Mouse (Mus musculus): ENCODE measurements at regions not wholly inside any gene's neighbourhood (a gene's known extent, or its start where the extent isn't known, plus 50 kb on each side); places are given as distances from the start of the nearest gene placed in this dataset.

DNA sequence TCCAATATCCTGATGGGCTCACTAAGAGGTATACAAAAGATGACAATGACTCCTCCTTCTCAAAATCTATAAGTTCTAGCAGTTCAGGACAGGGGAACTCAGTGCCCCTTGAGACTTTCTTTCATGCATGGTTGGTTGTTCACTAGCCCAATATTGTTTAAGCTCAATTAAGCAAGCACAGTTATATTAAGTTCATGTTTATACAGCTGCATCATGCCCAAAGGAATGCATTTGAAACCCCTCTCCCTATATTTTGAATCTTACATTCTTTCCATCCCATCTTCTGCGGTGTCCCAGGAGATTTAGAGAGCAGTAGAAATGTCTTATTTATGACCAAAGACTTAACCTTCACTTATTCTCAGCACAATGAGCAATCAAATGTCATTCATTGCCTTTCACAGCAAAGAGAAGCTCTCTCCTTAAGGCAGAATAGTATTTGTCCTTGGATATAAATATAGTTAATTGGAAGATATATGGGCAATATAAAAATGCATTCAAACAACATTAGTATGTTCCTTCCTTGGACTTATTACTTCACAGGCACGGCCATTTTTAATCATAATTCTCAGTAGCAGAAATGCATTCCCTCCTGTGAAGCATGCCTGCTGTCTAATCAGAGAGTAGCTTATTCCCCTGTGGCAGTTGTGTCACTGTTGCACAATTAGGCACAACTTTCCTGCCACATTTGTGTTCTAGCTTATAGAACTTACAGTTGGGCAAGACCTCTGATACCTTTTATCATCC is 455.8 kb upstream of the N6amt1 start:
- ATAC-seq (ENCODE audit: insufficient number of reproducible peaks, low FRiP score, low TSS enrichment, low read depth): no peak
- Histone ChIP-seq H3K4me2 (replicated peaks) (no peak overlapping the region), H3K27me3 (no peaks in the 10 kb centered on the region), H3K9ac (no peak overlapping the region), H3K9me3 (replicated peaks) (no peaks in the 10 kb centered on the region), H3K4me3 (replicated peaks) (no peak overlapping the region), H3K27ac (replicated peaks) (no peak overlapping the region), H3K36me3 (no peaks in the 10 kb centered on the region), H3K4me1 (no peaks in the 10 kb centered on the region)
- 72% methylated on average over 2 of the region's 2 CpGs for WGBS

GRCm38 (mm10) chr16:86894982-86895381 is 459.0 kb upstream of the N6amt1 start:
- Histone ChIP-seq H3K27ac (replicated peaks) (no peak overlapping the region), H3K4me3 (replicated peaks) (no peak overlapping the region), H3K27me3 (no peaks in the 10 kb centered on the region), H3K4me1 (no peaks in the 10 kb centered on the region), H3K4me2 (replicated peaks) (no peak overlapping the region), H3K9me3 (replicated peaks) (no peaks in the 10 kb centered on the region), H3K9ac (no peak overlapping the region), H3K36me3 (no peaks in the 10 kb centered on the region)
- ATAC-seq (ENCODE audit: insufficient number of reproducible peaks, low FRiP score, low TSS enrichment, low read depth): no peak
- 81% methylated on average over 3 of the region's 3 CpGs for WGBS

DNA sequence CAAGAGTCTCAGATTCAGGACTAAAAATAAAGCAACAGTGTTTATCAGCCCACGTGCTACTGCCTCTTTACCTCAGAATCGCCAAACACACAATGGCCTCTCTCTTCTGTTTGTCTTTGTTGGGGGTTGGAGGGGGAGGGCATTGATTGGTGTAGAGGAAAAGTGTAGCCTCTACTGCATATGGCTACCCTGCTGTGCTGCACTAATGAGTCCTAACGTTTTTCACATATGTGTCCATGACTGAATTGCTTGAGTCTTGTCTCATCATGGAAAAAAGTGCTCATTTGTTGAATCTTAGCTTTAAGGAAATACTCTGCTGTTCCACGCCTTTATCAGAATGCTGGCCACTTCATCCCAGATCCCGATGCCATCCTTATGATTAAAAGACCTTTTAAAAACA is 459.7 kb upstream of the N6amt1 start:
- WGBS: 68% methylated on average over 5 of the region's 5 CpGs
- no peaks in the 10 kb centered on the region for H3K27me3 ChIP-seq
- H3K36me3 ChIP-seq: no peaks in the 10 kb centered on the region
- H3K9ac ChIP-seq: no peak overlapping the region
- H3K4me3 ChIP-seq (replicated peaks): no peak overlapping the region
- H3K27ac ChIP-seq (replicated peaks): no peak overlapping the region
- no peaks in the 10 kb centered on the region for H3K4me1 ChIP-seq
- H3K9me3 ChIP-seq (replicated peaks): no peaks in the 10 kb centered on the region
- no peak overlapping the region for H3K4me2 ChIP-seq (replicated peaks)
- no peak for ATAC-seq (ENCODE audit: insufficient number of reproducible peaks, low FRiP score, low TSS enrichment, low read depth)

DNA sequence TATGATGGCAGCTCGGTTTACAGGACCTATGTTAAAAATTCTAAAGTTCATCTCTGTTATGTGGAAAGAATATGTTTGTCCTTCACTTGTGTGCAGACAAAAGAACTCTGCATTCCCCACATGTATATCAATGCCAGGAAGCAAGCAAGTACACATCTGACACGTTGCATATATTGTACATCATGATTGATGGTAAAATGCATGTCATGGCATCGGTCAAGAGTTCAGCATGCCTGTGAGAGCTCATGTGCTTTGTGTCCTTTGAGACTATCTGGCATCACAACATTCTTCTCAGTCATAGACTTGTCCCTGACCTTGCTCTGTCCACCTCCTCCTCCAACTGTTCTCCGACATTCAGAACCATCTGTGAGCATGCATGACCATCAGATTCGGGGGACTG is 465.6 kb upstream of the N6amt1 start:
- Histone ChIP-seq H3K4me1 (no peaks in the 10 kb centered on the region), H3K4me3 (replicated peaks) (no peak overlapping the region), H3K4me2 (replicated peaks) (no peak overlapping the region), H3K9ac (no peak overlapping the region), H3K27me3 (no peaks in the 10 kb centered on the region), H3K36me3 (no peaks in the 10 kb centered on the region), H3K9me3 (replicated peaks) (no peaks in the 10 kb centered on the region), H3K27ac (replicated peaks) (no peak overlapping the region)
- ATAC-seq (ENCODE audit: insufficient number of reproducible peaks, low FRiP score, low TSS enrichment, low read depth): no peak
- WGBS: 85% methylated on average over 5 of the region's 5 CpGs

- Histone ChIP-seq H3K4me1 (no peaks in the 10 kb centered on the region), H3K27me3 (no peaks in the 10 kb centered on the region), H3K4me3 (replicated peaks) (no peak overlapping the region), H3K36me3 (no peaks in the 10 kb centered on the region), H3K27ac (replicated peaks) (no peak overlapping the region), H3K4me2 (replicated peaks) (no peak overlapping the region), H3K9ac (no peak overlapping the region), H3K9me3 (replicated peaks) (no peaks in the 10 kb centered on the region)
- ATAC-seq (ENCODE audit: insufficient number of reproducible peaks, low FRiP score, low TSS enrichment, low read depth): no peak
- 60% methylated on average over 4 of the region's 4 CpGs for WGBS
Measured at GRCm38 (mm10) chr16:86887605-86888004, 466.4 kb upstream of the N6amt1 start.

GRCm38 (mm10) chr16:86883862-86884261 is 470.1 kb upstream of the N6amt1 start:
- Histone ChIP-seq H3K36me3 (no peaks in the 10 kb centered on the region), H3K27me3 (no peaks in the 10 kb centered on the region), H3K27ac (replicated peaks) (no peak overlapping the region), H3K4me2 (replicated peaks) (no peak overlapping the region), H3K9ac (no peak overlapping the region), H3K9me3 (replicated peaks) (no peaks in the 10 kb centered on the region), H3K4me1 (no peaks in the 10 kb centered on the region), H3K4me3 (replicated peaks) (no peak overlapping the region)
- WGBS: 71% methylated on average over 7 of the region's 7 CpGs
- no peak for ATAC-seq (ENCODE audit: insufficient number of reproducible peaks, low FRiP score, low TSS enrichment, low read depth)

DNA sequence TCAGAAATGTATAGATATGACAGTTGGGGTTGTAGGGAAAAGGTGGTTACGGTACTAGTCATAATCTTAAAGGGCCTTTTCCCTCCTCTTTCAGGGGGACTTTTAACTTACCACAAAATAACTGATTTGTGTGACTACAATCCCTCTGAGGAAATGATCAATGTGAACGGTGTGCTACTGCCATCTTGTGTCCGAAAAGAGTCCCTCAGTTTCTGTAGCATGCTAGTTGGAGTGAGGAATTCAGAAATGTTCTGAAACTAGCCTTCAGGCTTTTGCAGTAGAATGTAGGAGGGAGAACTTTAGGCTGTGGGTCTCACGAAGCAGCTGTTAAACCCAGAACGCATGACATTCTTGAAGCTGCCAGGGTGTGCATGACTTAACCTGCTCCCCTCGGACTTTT is 471.5 kb upstream of the N6amt1 start:
- Histone ChIP-seq H3K4me1 (no peaks in the 10 kb centered on the region), H3K4me3 (replicated peaks) (no peak overlapping the region), H3K27me3 (no peaks in the 10 kb centered on the region), H3K27ac (replicated peaks) (no peak overlapping the region), H3K9ac (no peak overlapping the region), H3K4me2 (replicated peaks) (no peak overlapping the region), H3K9me3 (replicated peaks) (no peaks in the 10 kb centered on the region), H3K36me3 (no peaks in the 10 kb centered on the region)
- 11% methylated on average over 6 of the region's 6 CpGs for WGBS
- ATAC-seq (ENCODE audit: insufficient number of reproducible peaks, low FRiP score, low TSS enrichment, low read depth): no peak

GRCm38 (mm10) chr16:86881583-86881982 is 472.4 kb upstream of the N6amt1 start:
- Histone ChIP-seq H3K4me3 (replicated peaks) (no peak overlapping the region), H3K4me2 (replicated peaks) (no peak overlapping the region), H3K27me3 (no peaks in the 10 kb centered on the region), H3K9ac (no peak overlapping the region), H3K27ac (replicated peaks) (no peak overlapping the region), H3K9me3 (replicated peaks) (no peaks in the 10 kb centered on the region), H3K4me1 (no peaks in the 10 kb centered on the region), H3K36me3 (no peaks in the 10 kb centered on the region)
- ATAC-seq (ENCODE audit: insufficient number of reproducible peaks, low FRiP score, low TSS enrichment, low read depth): no peak
- WGBS: 69% methylated on average over 5 of the region's 5 CpGs

- Histone ChIP-seq H3K27me3 (no peaks in the 10 kb centered on the region), H3K4me1 (no peaks in the 10 kb centered on the region), H3K4me2 (replicated peaks) (no peak overlapping the region), H3K36me3 (no peaks in the 10 kb centered on the region), H3K9ac (no peak overlapping the region), H3K4me3 (replicated peaks) (no peak overlapping the region), H3K27ac (replicated peaks) (no peak overlapping the region), H3K9me3 (replicated peaks) (no peaks in the 10 kb centered on the region)
- ATAC-seq (ENCODE audit: insufficient number of reproducible peaks, low FRiP score, low TSS enrichment, low read depth): no peak
- WGBS: 71% methylated on average over 2 of the region's 2 CpGs
Measured at GRCm38 (mm10) chr16:86860828-86861227, 493.2 kb upstream of the N6amt1 start.

DNA sequence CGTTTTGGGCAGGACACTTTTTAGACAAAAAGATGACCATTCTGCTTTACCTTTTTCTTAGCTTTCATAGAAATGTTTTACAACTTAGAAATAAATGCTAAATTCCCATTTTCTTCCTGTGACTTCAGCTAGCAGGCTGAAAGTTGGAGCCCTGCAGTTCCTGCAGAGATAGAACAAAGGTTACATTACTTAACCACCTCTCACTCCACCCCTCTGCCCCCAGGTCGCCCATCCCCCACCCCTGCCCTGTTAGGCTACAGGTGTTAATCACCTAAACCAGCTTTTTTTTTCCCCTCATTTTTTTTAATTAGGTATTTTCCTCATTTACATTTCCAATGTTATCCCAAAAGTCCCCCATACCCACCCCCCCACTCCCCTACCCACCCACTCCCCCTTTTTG is 498.1 kb upstream of the N6amt1 start:
- Histone ChIP-seq H3K4me1 (no peaks in the 10 kb centered on the region), H3K27me3 (no peaks in the 10 kb centered on the region), H3K9ac (no peak overlapping the region), H3K4me2 (replicated peaks) (no peak overlapping the region), H3K9me3 (replicated peaks) (no peaks in the 10 kb centered on the region), H3K4me3 (replicated peaks) (no peak overlapping the region), H3K36me3 (no peaks in the 10 kb centered on the region), H3K27ac (replicated peaks) (no peak overlapping the region)
- ATAC-seq (ENCODE audit: insufficient number of reproducible peaks, low FRiP score, low TSS enrichment, low read depth): no peak
- 68% methylated on average over 2 of the region's 2 CpGs for WGBS

DNA sequence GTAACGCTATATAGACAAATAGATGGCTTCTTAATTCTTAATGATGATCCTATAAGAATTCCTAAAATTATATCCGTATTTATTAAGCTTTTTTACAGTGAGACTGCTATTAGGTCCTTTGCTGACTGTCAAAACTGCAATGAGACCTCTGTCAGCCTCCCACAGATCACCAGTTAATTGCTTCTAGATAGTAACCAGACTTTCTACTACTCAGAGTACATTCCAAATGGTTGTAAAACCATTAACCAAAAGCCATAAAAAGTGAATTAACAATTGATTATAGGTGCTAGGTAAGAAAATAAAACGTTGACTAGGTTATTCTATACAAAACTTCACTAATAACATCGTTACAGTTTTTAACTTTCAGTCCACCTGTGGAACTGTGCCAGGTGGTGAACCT is 498.7 kb upstream of the N6amt1 start:
- no peaks in the 10 kb centered on the region for H3K36me3 ChIP-seq
- no peaks in the 10 kb centered on the region for H3K9me3 ChIP-seq (replicated peaks)
- H3K27me3 ChIP-seq: no peaks in the 10 kb centered on the region
- no peak for ATAC-seq (ENCODE audit: insufficient number of reproducible peaks, low FRiP score, low TSS enrichment, low read depth)
- WGBS: 79% methylated on average over 4 of the region's 4 CpGs
- no peaks in the 10 kb centered on the region for H3K4me1 ChIP-seq
- no peak overlapping the region for H3K27ac ChIP-seq (replicated peaks)
- no peak overlapping the region for H3K9ac ChIP-seq
- H3K4me3 ChIP-seq (replicated peaks): no peak overlapping the region
- H3K4me2 ChIP-seq (replicated peaks): no peak overlapping the region

GRCm38 (mm10) chr16:86853398-86853797 is 500.6 kb upstream of the N6amt1 start:
- no peaks in the 10 kb centered on the region for H3K36me3 ChIP-seq
- H3K27me3 ChIP-seq: no peaks in the 10 kb centered on the region
- H3K4me1 ChIP-seq: no peaks in the 10 kb centered on the region
- WGBS: 68% methylated on average over 1 of the region's 1 CpGs
- H3K9ac ChIP-seq: no peak overlapping the region
- ATAC-seq (ENCODE audit: insufficient number of reproducible peaks, low FRiP score, low TSS enrichment, low read depth): no peak
- H3K27ac ChIP-seq (replicated peaks): no peak overlapping the region
- H3K9me3 ChIP-seq (replicated peaks): no peaks in the 10 kb centered on the region
- no peak overlapping the region for H3K4me2 ChIP-seq (replicated peaks)
- no peak overlapping the region for H3K4me3 ChIP-seq (replicated peaks)
